In genomic region chr4:99298676-99299075, GRCm38 (mm10) we compare ENCODE assay signal across 11 mouse cellular contexts. TPM values are rescaled to one million over a fixed set of nuclear protein-coding genes. Genes with fewer than 3 reads are reported as not detected.
DNase-seq lines count a peak whose midpoint lies in the region; ATAC-seq and TF ChIP-seq lines count a peak whose summit lies in the region.
"Had no signal": no experiment of that assay in that cellular context is flagged by ENCODE, and none has a peak within 500 bp of the region (broad histone marks: within the 10 kb centered on the region; RNA-seq: fewer than 3 reads in every experiment).

No protein-coding gene starts in this region.

- TF ChIP-seq POLR2A in liver, adult 2 months (IDR thresholded peaks at IDR 0.05; ENCODE audit: extremely low read depth, insufficient read depth, low read length), result no peak

- no peaks in the 10 kb centered on the region for H3K9me3 ChIP-seq in liver, embryonic 12.5 days (replicated peaks)
- H3K9me3 ChIP-seq: heart, embryonic 15.5 days had no signal

- DNase-seq in cerebellum, adult 18-20 months, result peak; percentile 12 to 24
- DNase-seq in cerebellum, adult 11 months, result no peak
- DNase-seq in liver, adult 2 months (ENCODE audit: extremely low read depth, low read depth, low spot score), result peak; percentile 10
- peak; percentile 30 for DNase-seq in adrenal gland, postnatal 25 days
- peak; percentile 52 for DNase-seq in forelimb bud, embryonic 11.5 days (ENCODE audit: low read depth, low spot score)
- DNase-seq in left cerebral cortex, postnatal 4 days, result peak; percentile 25
- DNase-seq in retina, postnatal 7 days (ENCODE audit: low read depth, low spot score), result peak; percentile 8

- no peak for ATAC-seq in liver, embryonic 12.5 days

- H3K79me2 ChIP-seq in liver, adult 2 months (ENCODE audit: control insufficient read depth, insufficient read depth, low read length), result no peaks in the 10 kb centered on the region

- intact Hi-C loops in left cerebral cortex, postnatal 4 days (cut with DNase I), result no loop called here

- TF ChIP-seq CTCF in liver, adult 2 months (IDR thresholded peaks at IDR 0.05; ENCODE audit: low read depth, low read length), result peak; percentile 82

- H3K4me1 ChIP-seq in liver, adult 2 months (ENCODE audit: control insufficient read depth, insufficient read depth, low read length), result no peaks in the 10 kb centered on the region
- no peaks in the 10 kb centered on the region for H3K4me1 ChIP-seq in liver, embryonic 12.5 days
- H3K4me1 ChIP-seq: heart, embryonic 15.5 days had no signal

- H3K27me3 ChIP-seq in liver, adult 2 months (ENCODE audit: control insufficient read depth, insufficient read depth, low read length), result no peaks in the 10 kb centered on the region
- H3K27me3 ChIP-seq in liver, embryonic 12.5 days (replicated peaks), result no peaks in the 10 kb centered on the region
- H3K27me3 ChIP-seq: CH12.LX; heart, embryonic 15.5 days had no signal

- 9% methylated on average over 4 of the region's 4 CpGs for WGBS in liver, adult 2 months
- 7% methylated on average over 4 of the region's 4 CpGs for WGBS in liver, embryonic 12.5 days (ENCODE audit: insufficient replicate concordance)

- no peak overlapping the region for H3K9ac ChIP-seq in liver, adult 2 months (ENCODE audit: low read depth, low read length)
- no peak overlapping the region for H3K9ac ChIP-seq in liver, embryonic 12.5 days
- H3K9ac ChIP-seq: heart, embryonic 15.5 days; neural tube, embryonic 12.5 days had no signal

- H3K4me3 ChIP-seq in liver, adult 2 months (ENCODE audit: insufficient read depth, low read depth, low read length), result no peak overlapping the region
- H3K4me3 ChIP-seq in liver, embryonic 12.5 days, result no peak overlapping the region
- H3K4me3 ChIP-seq: heart, embryonic 15.5 days; neural tube, embryonic 12.5 days had no signal

- no peak overlapping the region for H3K4me2 ChIP-seq in liver, embryonic 12.5 days
- H3K4me2 ChIP-seq: heart, embryonic 15.5 days; neural tube, embryonic 12.5 days had no signal

- H3K36me3 ChIP-seq in liver, adult 2 months (ENCODE audit: control insufficient read depth, insufficient read depth, low read length), result no peaks in the 10 kb centered on the region
- no peaks in the 10 kb centered on the region for H3K36me3 ChIP-seq in liver, embryonic 12.5 days
- H3K36me3 ChIP-seq: heart, embryonic 15.5 days; neural tube, embryonic 12.5 days had no signal

- H3K27ac ChIP-seq in liver, adult 2 months (replicated peaks; ENCODE audit: insufficient read depth, low read depth, low read length), result no peak overlapping the region
- no peak overlapping the region for H3K27ac ChIP-seq in liver, embryonic 12.5 days
- H3K27ac ChIP-seq: heart, embryonic 15.5 days; neural tube, embryonic 12.5 days had no signal

RNA-seq across cellular contexts. Expression of gene Gm12689, which starts 3.0 kb away (rescaled TPM):
- total RNA-seq in liver, adult 2 months (2014; rRNA removed), result 0.37 and 0.60 TPM in 2 replicates
- 0.10 and 0.57 TPM in 2 replicates for polyA plus RNA-seq in liver, adult 2 months (2012; rRNA removed)
- polyA plus RNA-seq in liver, embryonic 12.5 days (2016; fragmentation: Nextera tagmentation; extraction: Ambion mirVana), result 0.12 TPM in 1 of 2 replicates, not detected in the other
- total RNA-seq in adrenal gland, postnatal 25 days (2021), result 0.46 TPM in 1 of 2 replicates, not detected in the other
- under 1 TPM; 0.26 to 0.66 TPM for total RNA-seq in left cerebral cortex, postnatal 4 days (2021)
- total RNA-seq: CH12.LX had no signal
- polyA plus RNA-seq: heart, embryonic 15.5 days had no signal
